Mouse (Mus musculus): ENCODE measurements at regions not wholly inside any gene's neighbourhood (a gene's known extent, or its start where the extent isn't known, plus 50 kb on each side); places are given as distances from the start of the nearest gene placed in this dataset.

DNA sequence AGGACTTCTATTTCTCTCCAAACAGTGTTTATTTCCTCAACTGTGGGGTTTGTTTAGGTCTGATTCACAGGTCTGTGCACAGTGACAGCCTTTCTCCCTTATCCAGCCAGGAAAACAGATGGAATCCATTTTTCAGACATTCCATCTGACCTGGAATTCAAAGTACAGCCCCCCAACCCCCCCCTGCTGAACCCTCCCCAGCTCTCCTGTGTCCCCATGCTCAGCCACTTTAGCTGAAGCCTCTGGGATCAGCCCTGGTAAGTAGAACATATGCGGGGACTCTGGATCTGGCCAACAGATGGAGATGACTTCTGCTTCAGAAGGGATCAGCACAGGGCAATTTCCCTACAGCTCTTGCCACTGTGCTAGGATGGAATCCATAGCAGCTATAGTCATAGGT lies 674.2 kb downstream of the Fat4 start:
- DNase-seq (ENCODE audit: low read depth, low spot score), result no peak

DNA sequence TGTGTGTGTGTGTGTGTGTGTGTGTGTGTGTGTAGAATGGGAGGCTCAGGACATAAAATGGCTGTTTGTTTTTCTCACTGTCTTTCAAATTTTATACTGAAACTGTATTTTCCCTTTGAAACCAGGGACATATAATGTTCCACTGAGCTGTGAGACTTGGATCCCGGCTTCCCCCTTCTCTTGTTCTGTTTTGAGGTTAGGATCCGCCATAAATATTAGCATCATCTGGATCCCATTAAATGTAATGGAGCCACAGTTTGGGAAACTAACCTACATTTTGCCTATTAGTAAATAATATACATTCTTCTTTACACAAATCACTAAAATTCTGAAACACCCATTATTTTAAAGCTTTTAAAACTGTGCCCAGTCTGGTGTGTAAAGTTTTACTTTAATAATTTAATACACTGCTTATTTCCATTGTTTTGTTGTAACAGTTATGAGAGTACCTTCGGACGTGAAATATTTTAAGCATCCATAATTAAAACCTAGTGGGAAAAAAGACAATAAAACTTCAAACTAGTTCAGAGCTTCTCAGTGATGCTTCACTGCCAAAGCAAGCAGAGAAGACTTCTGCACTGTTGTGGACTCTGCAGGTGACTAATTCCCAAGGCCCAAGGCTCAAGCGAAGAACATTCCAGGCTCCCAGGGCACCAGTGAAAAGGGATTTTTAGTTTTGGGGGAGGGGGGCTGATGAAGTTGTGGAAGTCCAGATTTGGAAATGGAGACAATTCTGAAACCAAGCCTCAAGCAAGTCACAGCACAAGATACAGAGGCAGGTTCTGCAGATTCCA lies 684.9 kb downstream of the Fat4 start:
- DNase-seq (ENCODE audit: low read depth, low spot score), result no peak

DNA sequence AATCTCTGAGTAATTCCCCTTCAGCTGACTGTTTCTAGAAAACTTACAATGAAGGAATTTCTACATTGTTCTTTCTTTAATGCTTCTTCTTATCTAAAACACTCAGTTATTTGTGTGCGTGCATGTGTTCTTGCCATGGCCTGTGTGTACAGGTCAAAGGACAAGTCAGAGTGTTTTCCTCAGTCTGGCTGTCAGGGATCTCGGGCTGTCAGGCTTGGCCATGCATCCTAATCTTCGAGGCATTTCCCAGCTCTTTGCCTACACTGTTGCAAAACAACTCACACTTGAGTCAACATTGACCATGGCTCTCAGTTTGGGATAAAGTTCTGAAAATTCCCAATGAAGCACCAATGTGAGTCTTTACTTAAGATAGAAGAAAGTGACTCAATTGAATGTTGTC lies 688.5 kb downstream of the Fat4 start:
- no peak for DNase-seq (ENCODE audit: low read depth, low spot score)

DNA sequence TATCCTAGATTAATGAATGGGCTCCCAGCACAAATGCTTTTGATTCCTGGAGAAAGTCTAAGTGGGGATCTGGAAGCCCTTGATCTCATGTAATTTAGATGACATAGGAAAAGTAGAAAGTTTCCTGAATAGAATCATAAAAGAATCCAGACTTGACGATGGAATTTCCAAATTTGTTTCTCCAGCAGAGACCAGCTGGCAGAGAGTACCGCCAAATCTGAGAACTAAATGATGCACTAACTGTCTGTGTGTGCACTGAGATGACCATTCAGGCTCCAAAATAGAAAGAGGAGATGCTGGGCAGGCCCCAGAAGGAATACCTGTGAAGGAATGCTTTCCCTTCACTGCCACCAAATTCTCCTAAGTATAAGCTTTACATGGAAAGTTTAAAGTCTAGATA lies 704.6 kb downstream of the Fat4 start:
- no peak for DNase-seq (ENCODE audit: low read depth, low spot score)

DNA sequence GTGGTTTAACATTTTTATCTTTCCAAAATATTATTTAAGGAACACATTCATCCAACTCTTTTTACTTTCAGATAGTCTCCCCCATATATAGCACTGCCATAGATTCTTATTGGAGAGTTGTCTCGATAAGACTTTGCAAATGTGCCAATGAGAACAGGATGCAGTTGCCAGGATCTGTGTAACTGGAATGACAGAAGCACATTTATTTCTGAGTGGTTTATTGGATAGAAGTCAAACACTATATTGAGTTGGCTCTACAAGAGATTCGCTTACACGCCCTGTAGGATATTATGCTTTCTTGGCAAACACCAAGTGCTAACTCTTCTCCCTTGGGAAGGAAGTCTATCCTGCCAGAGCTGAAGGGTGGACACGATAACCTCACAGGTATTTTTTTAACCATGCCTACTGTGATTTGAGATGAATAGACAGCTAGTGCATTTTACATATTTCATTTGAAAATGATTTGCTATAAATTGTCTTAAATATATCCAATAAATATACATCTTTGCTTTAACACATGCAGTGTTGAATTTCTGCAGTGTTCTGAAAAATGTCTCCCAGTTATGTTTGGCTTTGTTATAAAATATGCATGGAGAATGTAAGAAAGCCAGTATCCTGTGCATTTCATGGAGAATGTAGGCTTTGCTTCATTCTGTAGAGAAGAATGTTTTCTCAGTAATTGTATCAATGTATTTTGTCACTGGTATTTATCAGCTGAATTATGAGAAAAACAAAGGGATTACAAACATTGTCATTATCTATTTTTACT lies 705.8 kb downstream of the Fat4 start:
- DNase-seq (ENCODE audit: low read depth, low spot score), result no peak

DNA sequence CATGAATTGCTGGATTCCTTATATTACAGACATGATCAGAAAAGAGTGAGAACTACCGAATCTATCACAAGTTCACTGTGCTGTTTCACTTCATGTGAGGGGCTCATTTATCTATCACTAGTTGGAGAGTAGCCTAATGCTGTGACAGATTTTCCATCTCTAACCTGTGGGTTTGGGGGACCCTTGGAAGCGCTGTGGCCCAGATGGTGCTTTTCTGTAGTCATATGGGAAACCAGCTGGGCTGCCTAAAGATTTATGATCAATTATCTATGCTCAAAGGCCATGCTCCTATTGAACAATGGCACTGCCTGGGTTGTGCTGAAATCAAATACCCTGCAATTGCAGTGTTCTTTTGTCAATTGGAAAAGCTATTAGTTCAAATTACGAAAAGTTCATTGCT lies 723.2 kb downstream of the Fat4 start:
- no peak for DNase-seq (ENCODE audit: low read depth, low spot score)

DNA sequence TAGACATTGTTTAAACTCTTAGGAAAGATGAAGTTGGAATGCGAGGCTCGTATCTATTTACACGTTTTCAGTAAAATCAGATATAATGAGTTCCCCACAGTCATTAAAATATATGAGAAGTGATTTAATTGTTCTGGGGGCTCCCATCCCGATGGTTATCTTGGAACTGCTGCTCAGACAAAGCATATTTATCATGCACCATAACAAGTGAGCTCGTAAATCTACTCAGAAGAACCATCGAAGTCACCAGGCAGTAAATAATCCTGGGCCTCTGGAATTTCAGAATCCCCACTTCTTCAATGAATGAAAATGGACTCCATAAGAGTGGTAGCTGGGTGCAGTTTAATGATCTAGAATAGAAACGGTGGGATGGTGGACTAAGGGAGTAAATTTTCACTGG lies 725.7 kb downstream of the Fat4 start:
- no peak for DNase-seq (ENCODE audit: low read depth, low spot score)

DNA sequence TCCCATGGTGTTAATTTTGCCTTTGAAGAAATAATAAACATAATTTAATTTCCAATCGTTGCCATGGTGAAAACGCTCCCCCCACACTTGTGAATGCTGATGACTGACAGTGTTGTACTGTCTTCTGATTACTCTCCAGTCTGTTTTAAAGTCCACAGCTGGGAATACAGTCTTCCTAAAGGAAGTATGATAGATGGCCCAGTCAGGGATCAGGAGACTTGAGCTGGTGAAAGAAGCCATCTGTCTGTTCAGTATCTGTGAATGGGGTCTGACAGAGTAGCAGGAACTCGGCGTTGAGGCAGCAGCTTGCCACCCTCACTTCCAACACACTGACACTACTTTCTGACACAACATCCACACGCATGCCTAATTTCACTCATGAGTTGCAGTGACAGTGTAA lies 751.2 kb downstream of the Fat4 start:
- no peak for DNase-seq (ENCODE audit: low read depth, low spot score)

DNA sequence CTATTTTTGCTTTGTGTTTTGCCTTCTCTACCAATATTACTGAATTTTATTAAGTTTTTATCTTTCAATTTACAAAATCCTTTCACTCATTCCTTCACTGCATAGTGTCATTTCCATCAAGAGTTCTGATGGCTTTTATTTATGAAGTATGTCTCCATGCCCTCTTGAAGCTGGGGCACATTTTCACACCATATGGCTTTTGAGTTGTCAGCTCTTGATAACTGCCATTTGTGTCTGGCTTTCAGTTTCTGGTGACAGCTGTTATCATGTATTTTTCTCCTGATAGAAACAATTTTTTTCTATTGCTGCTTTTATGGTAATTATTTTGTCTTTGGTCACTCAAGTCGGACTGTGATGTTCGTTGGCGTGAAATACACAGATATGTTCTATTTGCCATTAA lies 756.5 kb downstream of the Fat4 start:
- no peak for DNase-seq (ENCODE audit: low read depth, low spot score)

DNA sequence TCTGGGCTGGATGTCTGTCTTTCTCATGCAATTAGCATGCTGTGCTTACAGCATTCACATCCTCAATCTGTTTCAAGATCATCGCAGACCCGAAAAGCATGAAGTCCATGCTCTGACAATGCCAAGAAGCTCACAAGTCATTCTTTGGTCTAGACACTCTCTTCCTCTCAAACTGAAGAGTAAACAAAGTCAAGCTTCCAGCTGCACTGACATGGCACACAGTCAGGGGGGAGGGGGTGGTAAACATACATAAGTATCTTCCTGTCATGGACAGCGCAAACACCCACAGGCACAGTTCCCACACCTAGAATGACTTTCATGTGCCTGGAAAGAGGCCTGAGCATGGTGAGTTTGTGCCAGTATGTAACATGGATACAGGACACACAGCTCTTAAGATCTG lies 780.1 kb downstream of the Fat4 start:
- DNase-seq (ENCODE audit: low read depth, low spot score), result no peak

DNA sequence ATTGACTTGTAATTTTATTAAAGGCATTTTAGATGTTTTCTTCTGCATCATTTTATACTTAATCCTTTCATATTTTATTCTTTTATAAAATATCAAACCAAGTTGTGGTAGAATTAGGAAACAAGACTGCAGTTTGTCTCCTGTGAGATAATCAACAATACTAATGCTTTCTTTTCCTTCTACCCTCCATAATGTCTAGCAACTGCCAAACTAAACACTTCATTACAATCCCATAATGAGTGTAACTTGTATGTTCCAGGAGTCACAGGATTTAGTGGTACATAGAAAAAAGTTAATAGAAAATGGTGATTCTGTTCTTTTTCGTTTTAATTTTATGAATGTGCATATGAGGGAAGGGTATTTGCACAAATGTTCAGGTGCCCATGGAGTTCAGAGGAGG lies 782.4 kb downstream of the Fat4 start:
- DNase-seq (ENCODE audit: low read depth, low spot score), result no peak

DNA sequence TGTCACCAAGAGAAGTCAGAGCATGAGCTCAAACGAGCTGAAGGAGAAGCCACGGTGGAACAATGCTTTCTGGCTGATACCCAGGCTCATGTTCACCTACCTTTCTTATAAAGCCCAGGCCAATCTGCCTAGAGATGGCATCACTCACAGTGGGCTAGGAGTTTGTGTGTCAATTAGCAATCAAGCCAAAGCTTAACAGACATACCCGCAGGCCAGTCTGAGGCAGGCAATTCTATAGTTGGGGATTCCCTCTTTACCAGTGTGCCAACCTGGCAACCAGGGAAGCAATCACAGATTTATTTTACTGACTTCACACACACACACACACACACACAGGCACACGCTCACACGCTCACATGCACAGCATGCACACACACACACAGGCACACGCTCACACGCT lies 787.3 kb downstream of the Fat4 start:
- DNase-seq (ENCODE audit: low read depth, low spot score), result no peak

DNA sequence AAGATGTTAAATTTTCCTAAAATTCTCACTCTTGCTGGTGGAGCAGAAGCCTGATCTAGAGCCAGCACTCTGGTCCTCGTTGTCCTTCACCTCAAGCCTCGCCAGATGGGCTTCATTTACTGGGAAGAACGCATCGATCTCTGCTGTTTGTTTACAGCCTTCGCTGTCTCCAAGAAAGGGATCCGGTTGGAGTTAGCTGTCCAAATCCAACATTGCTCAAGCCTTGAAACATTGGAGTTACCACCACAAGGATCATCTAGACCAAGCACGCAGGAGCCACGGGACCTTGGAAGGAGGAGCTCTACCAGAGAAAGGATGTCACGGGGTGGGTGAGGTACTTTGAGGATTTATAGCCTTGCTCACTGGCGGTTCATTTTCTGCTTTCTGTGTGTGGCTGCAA lies 788.2 kb downstream of the Fat4 start:
- DNase-seq (ENCODE audit: low read depth, low spot score), result no peak

DNA sequence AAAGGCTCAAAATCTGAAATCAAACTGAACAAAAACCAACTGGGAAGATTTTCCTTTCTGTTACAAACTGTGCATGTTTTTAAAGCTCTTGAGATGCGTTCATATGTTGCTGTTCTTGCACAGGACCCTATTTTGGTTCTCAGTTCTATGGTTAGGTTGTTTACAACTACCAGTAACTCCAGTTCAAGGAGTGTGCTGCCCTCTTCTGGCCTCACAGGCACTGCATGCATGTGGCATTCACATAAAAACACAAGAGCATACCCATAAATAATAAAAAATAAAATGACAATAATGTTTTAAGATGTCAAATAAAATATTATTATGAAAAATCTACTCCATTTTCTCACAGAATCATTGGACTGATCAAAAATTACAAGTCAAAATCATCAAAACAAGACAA lies 818.9 kb downstream of the Fat4 start:
- DNase-seq (ENCODE audit: low read depth, low spot score), result no peak

DNA sequence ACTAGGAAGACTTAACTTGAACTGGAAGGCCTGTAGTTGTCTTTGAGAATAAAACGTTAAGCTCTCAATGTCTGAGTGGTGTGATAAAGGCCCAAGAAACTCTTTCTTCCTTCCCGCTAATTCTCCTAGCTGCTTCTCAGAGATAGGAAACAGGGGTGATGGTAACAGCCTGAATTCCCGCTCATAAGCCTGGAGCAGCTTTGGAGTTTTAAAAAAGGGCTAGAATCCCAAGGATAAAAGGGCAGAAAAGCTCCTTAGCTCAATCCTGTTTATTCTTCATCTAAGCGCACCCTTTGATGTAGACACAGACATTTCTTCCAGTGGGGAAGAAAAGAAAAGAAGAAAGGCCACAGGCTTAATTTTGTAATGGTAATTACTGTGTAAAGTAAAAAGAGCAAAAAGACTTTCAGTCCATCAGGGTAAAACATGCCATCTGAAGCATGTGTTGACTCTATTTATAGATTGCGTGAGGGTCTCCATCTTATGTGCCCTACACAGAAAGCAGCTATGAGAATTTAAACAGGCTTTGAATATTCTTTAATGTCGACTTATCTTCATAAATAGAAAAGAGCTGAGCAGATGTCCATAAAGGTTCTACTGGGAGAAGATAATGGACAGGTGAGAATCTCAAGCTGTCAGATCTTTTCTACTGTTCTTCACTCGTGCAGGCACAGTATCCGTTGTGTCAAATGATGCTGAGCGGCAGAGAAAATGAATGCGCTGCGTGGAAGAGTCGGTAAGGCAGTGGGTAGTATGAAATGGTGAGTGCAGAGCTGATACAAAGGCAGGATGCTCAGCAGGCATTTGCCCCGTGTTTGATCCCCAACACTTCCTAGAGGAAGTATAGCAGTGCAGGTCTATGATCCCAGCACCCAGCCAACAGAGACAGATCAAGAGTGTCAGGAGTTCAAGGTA lies 818.0 kb upstream of the Intu start:
- DNase-seq (ENCODE audit: low read depth, low spot score), result no peak

DNA sequence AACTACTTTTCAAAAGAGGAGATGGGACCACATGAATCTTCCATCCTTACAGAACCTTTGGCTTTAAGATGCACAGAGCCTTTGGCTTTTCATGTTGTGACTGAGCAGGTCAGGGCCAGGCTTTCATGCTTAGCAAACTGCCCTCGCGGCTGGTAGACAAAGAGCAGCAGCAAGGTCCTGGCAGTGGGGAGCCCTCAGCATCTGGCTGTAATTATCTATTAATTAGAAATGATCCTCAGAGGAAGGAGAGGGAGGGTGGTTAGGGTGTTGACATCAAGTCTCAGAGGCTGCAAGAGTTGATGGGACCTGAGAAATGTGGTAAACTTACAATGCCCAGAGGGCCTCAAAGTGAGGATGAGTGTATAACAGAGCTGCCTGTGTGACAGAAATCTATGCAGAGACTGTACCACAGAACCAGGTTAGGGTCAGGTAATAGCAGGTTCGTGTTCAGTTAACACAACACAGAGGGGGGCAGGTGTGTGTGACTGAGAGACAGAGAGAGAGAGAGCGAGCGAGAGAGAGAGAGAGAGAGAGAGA lies 817.0 kb upstream of the Intu start:
- DNase-seq (ENCODE audit: low read depth, low spot score), result no peak

DNA sequence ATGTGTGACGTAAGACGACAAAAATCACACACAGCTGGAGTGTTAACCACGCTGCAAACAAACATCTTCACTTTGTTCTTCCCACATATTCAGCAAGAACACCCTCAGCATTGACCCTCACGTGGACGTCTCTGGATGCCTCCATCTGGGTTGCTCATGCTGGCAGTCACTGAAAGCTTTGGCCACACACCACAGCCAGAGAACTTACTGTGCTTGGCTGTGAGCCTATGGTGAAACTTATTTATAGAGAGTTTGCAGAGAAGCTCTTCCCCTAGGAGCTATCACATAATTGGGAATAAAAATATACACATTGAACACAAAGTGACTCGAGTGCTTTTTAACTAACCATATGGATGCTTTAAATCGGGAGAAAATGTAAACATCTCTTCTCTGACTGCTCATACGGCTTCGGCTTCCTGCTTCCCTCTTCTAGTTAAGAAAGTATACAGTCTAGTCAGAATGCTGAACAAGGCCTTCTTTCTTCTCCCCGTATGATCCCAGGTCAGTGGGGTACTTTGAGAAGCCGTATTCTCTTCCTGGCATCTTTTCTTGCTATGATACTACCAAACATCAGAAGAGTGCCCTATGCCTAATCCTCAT lies 812.0 kb upstream of the Intu start:
- no peak for DNase-seq (ENCODE audit: low read depth, low spot score)

DNA sequence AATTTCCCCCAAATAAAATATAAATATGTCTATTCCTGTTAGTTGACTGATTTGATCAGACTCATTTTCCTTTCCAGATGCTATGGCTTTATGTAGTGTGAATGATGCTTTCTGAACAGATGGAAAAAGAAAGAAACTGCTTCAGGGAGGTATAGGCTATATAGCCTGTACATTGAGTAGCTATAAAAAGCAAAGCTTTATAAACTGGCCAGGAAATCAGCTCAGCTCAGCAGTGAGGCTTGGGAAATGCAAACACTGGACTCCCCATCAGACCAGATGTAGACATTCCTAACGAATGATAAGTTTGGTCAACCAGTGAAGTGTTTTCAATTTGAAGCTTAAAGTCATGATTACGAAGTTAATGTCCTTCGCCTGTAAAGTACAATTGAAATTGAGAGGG lies 805.3 kb upstream of the Intu start:
- DNase-seq (ENCODE audit: low read depth, low spot score), result no peak

DNA sequence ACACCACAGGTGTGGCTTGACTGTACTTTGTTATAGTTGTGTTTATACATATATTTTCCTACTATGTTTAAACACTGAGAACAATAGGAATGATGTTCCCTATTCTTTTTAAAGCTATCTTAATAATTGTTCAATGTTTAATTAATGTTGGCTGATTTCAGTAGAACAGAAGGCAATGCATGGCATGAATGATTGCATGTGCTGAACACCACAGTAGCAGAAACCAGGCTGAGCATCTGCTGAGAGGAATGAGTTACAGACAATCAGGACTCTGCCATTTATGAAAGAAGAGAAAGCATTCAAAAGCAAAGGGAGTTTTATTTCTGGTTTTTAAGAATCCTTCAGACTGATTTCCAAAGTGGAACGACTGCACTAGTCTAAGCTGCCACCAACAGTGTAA lies 794.4 kb upstream of the Intu start:
- DNase-seq (ENCODE audit: low read depth, low spot score), result no peak

DNA sequence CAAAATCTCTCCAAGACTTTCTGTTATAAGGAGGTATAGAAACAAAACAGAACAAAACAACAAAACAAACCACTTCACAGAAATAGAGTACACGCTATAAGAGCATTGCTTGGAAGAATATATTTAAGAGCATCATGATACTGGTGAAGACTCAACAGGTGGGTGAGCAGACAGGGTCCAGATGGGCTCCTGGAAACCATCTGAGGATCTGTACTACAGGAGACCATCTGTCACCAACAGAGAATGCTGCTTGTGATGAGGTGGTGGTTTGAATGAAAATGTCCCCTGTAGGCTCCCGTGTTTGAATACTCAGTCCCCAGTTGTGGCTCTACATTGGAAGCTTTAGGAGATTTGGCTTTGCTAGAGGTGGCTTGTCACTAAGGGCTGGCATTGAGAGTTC lies 785.1 kb upstream of the Intu start:
- DNase-seq (ENCODE audit: low read depth, low spot score), result no peak

DNA sequence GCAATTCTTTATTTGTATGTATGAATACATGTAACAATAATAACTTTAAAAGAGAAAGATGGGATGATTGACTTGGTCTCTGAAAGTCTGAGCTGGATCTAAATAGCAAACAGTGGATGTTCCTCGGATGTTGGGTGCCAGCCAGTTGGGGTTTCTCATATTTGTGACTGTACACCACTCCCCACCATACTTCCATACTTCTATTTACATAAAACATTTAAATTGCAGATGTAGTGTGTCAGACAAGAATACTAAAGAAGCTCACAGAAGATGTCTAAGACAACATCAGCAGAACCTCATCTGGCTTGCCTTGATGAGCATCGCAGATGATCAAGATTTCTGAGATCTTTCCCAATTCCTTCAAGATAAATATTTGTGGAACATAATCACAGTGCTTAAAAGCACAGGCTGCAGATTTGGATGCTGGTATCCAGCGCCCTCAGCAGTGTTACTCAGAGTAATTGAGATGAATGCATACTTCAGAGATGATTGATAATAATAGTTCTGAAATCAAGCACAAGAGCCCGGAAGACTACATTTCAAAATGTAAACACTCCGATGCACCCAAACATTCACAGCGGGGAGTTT lies 762.0 kb upstream of the Intu start:
- DNase-seq (ENCODE audit: low read depth, low spot score), result no peak
